Mouse (Mus musculus): ENCODE results near the gene Hnrnpab. TPM values are rescaled to one million over a fixed set of nuclear protein-coding genes. Genes with fewer than 3 reads are reported as not detected.

Hnrnpab gene
- total and polyA plus RNA-seq, 3 experiments, result 504 to 1,141 (median 683) TPM

DNA sequence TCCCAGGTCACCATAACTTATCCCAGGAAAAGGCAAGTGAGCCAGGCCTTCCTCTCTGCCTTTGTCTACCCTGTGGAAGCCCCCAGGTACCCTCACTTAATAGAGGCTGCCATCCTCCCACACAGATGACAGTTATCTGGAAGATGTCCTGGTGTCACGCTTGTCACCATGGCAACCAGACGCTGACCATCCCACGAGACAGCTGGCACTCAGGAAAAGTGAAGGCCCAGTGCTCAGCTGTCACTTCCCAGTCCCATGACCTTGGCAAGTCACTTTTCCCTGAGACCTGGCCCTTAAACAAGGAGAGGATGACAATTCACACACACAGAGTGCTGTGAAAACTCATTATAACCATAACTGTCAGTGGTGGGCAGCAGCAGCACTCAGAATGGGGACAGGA is 54.6 kb downstream of the Hnrnpab start:
- no peak for ATAC-seq (ENCODE audit: extremely low read depth, insufficient number of reproducible peaks, low FRiP score, poor library complexity, severe bottlenecking)
- Histone ChIP-seq H3K27me3 (ENCODE audit: insufficient read depth, low read length) (peaks cover 9% of the 10 kb centered on the region; the same call in 1 of the 2 replicates), H3K4me1 (ENCODE audit: insufficient read depth, low read depth, low read length) (no peaks in the 10 kb centered on the region), H3K9me3 (replicated peaks) (no peaks in the 10 kb centered on the region), H3K36me3 (replicated peaks) (no peaks in the 10 kb centered on the region), H3K4me3 (ENCODE audit: low read depth, low read length) (no peak overlapping the region)
- no peak for DNase-seq (ENCODE audit: low spot score)
- TF ChIP-seq TAL1 (conservative IDR thresholded peaks at IDR 0.05; ENCODE audit: low read depth, low read length) (no peak), GATA1 (IDR thresholded peaks at IDR 0.05; ENCODE audit: borderline replicate concordance, low read length) (no peak), POLR2AphosphoS5 (IDR thresholded peaks at IDR 0.05; ENCODE audit: insufficient replicate concordance, low read depth, low read length) (no peak), CTCF (IDR thresholded peaks at IDR 0.05; ENCODE audit: low read depth, low read length) (no peak), GATA2 (IDR thresholded peaks at IDR 0.05; ENCODE audit: borderline replicate concordance, low read depth, low read length) (no peak)

DNA sequence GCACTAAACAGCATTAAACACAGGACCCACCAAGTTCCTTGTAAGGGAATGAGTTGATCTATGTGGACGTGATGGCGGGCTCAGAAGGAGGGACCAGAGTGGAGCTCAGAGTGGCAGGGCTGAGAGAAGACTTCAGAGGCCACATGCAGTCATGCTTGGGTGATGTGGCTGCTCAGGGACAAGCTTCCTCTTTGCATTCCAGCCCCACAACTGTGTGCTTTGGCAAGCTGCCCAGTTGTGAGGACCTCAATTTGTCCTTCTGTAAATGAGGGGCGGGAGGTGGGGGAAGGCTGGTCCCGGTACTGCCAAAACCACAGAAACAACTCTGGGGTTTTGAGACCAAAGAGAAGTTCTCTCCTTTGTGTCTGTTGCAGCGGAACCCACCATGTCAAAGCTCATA is 55.4 kb downstream of the Hnrnpab start:
- TF ChIP-seq CTCF (IDR thresholded peaks at IDR 0.05; ENCODE audit: low read depth, low read length) (no peak), POLR2AphosphoS5 (IDR thresholded peaks at IDR 0.05; ENCODE audit: insufficient replicate concordance, low read depth, low read length) (no peak), GATA2 (IDR thresholded peaks at IDR 0.05; ENCODE audit: borderline replicate concordance, low read depth, low read length) (no peak), TAL1 (conservative IDR thresholded peaks at IDR 0.05; ENCODE audit: low read depth, low read length) (no peak), GATA1 (IDR thresholded peaks at IDR 0.05; ENCODE audit: borderline replicate concordance, low read length) (no peak)
- H3K36me3 ChIP-seq (replicated peaks), result no peaks in the 10 kb centered on the region
- peaks cover 9% of the 10 kb centered on the region; the same call in 1 of the 2 replicates for H3K27me3 ChIP-seq (ENCODE audit: insufficient read depth, low read length)
- DNase-seq (ENCODE audit: low spot score) (no peak), ATAC-seq (ENCODE audit: extremely low read depth, insufficient number of reproducible peaks, low FRiP score, poor library complexity, severe bottlenecking) (no peak)
- no peaks in the 10 kb centered on the region for H3K9me3 ChIP-seq (replicated peaks)
- no peaks in the 10 kb centered on the region for H3K4me1 ChIP-seq (ENCODE audit: insufficient read depth, low read depth, low read length)
- H3K4me3 ChIP-seq (ENCODE audit: low read depth, low read length), result no peak overlapping the region

Other genes with a start within 250 kb of the Hnrnpab start
- gene Phykpl, start 22.1 kb downstream of the Hnrnpab start, total RNA-seq (2014; fragmentation: Nextera tagmentation), result 49.2 and 52.0 TPM in 2 replicates
- gene Phykpl, start 22.1 kb downstream of the Hnrnpab start, total RNA-seq (2017), result 46.9 and 49.3 TPM in 2 replicates
- 11.0 and 12.6 TPM in 2 replicates for gene Phykpl, start 22.1 kb downstream of the Hnrnpab start, polyA plus RNA-seq (2012)
- gene Nhp2, start 12.9 kb upstream of the Hnrnpab start, total RNA-seq (2014; fragmentation: Nextera tagmentation), result 73.2 and 91.1 TPM in 2 replicates
- gene Nhp2, start 12.9 kb upstream of the Hnrnpab start, total RNA-seq (2017), result 136 and 139 TPM in 2 replicates
- 202 and 235 TPM in 2 replicates for gene Nhp2, start 12.9 kb upstream of the Hnrnpab start, polyA plus RNA-seq (2012)
- gene Rmnd5b, start 29.0 kb upstream of the Hnrnpab start, total RNA-seq (2014; fragmentation: Nextera tagmentation), result 27.6 and 35.8 TPM in 2 replicates
- gene Rmnd5b, start 29.0 kb upstream of the Hnrnpab start, total RNA-seq (2017), result 26.8 and 28.0 TPM in 2 replicates
- gene Rmnd5b, start 29.0 kb upstream of the Hnrnpab start, polyA plus RNA-seq (2012), result 15.7 and 18.4 TPM in 2 replicates
- gene N4bp3, start 44.0 kb upstream of the Hnrnpab start, total RNA-seq (2014; fragmentation: Nextera tagmentation), result not detected in 2 replicates
- gene N4bp3, start 44.0 kb upstream of the Hnrnpab start, total RNA-seq (2017), result 0.05 and 0.35 TPM in 2 replicates
- gene N4bp3, start 44.0 kb upstream of the Hnrnpab start, polyA plus RNA-seq (2012), result 0.08 and 0.13 TPM in 2 replicates
- gene D930048N14Rik, start 44.1 kb upstream of the Hnrnpab start, total RNA-seq (2014; fragmentation: Nextera tagmentation), result not detected in 2 replicates
- 0.05 and 0.06 TPM in 2 replicates for gene D930048N14Rik, start 44.1 kb upstream of the Hnrnpab start, total RNA-seq (2017)
- not detected in 2 replicates for gene D930048N14Rik, start 44.1 kb upstream of the Hnrnpab start, polyA plus RNA-seq (2012)
- 16.8 and 19.5 TPM in 2 replicates for gene 0610009B22Rik, start 82.0 kb upstream of the Hnrnpab start, total RNA-seq (2014; fragmentation: Nextera tagmentation)
- 39.6 and 41.1 TPM in 2 replicates for gene 0610009B22Rik, start 82.0 kb upstream of the Hnrnpab start, total RNA-seq (2017)
- gene 0610009B22Rik, start 82.0 kb upstream of the Hnrnpab start, polyA plus RNA-seq (2012), result 2.4 and 2.8 TPM in 2 replicates
- gene Sec24a, start 156.8 kb upstream of the Hnrnpab start, total RNA-seq (2014; fragmentation: Nextera tagmentation), result 35.7 and 40.9 TPM in 2 replicates
- 7.7 and 8.2 TPM in 2 replicates for gene Sec24a, start 156.8 kb upstream of the Hnrnpab start, total RNA-seq (2017)
- gene Sec24a, start 156.8 kb upstream of the Hnrnpab start, polyA plus RNA-seq (2012), result 22.4 and 24.7 TPM in 2 replicates
- 103 and 125 TPM in 2 replicates for gene Sar1b, start 156.8 kb upstream of the Hnrnpab start, total RNA-seq (2014; fragmentation: Nextera tagmentation)
- 58.7 and 59.2 TPM in 2 replicates for gene Sar1b, start 156.8 kb upstream of the Hnrnpab start, total RNA-seq (2017)
- 2.9 and 4.0 TPM in 2 replicates for gene Sar1b, start 156.8 kb upstream of the Hnrnpab start, polyA plus RNA-seq (2012)

Measured in G1E (cell line).